Mouse (Mus musculus) thymus, adult 2 months (tissue): Measurements from ENCODE around the gene Atp5b. TPM values are rescaled to one million over a fixed set of nuclear protein-coding genes. Genes with fewer than 3 reads are reported as not detected.
"Not testable (repeated sequence)": the region's sequence is repeated elsewhere in the genome, so short reads cannot be mapped to it uniquely, and the experiment has no call there.

Experiments
- DNase-seq: peaks from one replicate; pipeline ENCODE4 v3.0.0; 2021
- H3K27ac ChIP-seq: fragments of 200-500 bp; 2 replicates; pipeline ENCODE4 v1.5.1; 2012; ENCODE audit warnings: low read length, control low read depth; ENCODE audit not compliant: control insufficient read depth, insufficient read depth
- H3K27me3 ChIP-seq: fragments of 200-500 bp; 2 replicates; pipeline ENCODE4 v1.6.1; 2012; ENCODE audit warnings: mild to moderate bottlenecking, low read length, moderate library complexity, mixed read lengths; ENCODE audit not compliant: control insufficient read depth, insufficient read depth
- H3K36me3 ChIP-seq: fragments of 200-500 bp; 2 replicates; pipeline ENCODE4 v1.6.1; 2012; ENCODE audit warnings: mild to moderate bottlenecking, low read length, moderate library complexity; ENCODE audit not compliant: control insufficient read depth, insufficient read depth
- H3K4me1 ChIP-seq: fragments of 200-500 bp; replicated peaks from 2 replicates; pipeline ENCODE4 v1.6.1; 2012; ENCODE audit warnings: low read length; ENCODE audit not compliant: control insufficient read depth, insufficient read depth
- H3K4me3 ChIP-seq: fragments of 200-500 bp; 2 replicates; pipeline ENCODE4 v1.5.1; 2012; ENCODE audit warnings: mild to moderate bottlenecking, low read length, control low read depth, moderate library complexity; ENCODE audit not compliant: control insufficient read depth, insufficient read depth
- CTCF ChIP-seq: fragments of 200-500 bp; IDR thresholded peaks from 2 replicates; pipeline ENCODE4 v1.5.1; 2012; ENCODE audit warnings: mild to moderate bottlenecking, control low read depth, low read length, moderate library complexity, borderline replicate concordance; ENCODE audit not compliant: control insufficient read depth, poor library complexity, insufficient read depth; ENCODE audit errors: extremely low read depth
- POLR2A ChIP-seq: fragments of 200-500 bp; IDR thresholded peaks from 2 replicates; pipeline ENCODE4 v1.6.1; 2012; ENCODE audit warnings: mild to moderate bottlenecking, low read length, control low read depth, moderate library complexity; ENCODE audit not compliant: control insufficient read depth, poor library complexity, insufficient read depth; ENCODE audit errors: extremely low read depth
- WGBS: fragments of 180-500 bp; shearing (Covaris S2); methylation state at CpG from one replicate; pipeline ENCODE4 v1.1.7; 2018; 5-methylcytosine and 5-hydroxymethylcytosine counted together
- polyA plus RNA-seq: library from polyadenylated mRNA; depleted of rRNA; stranded (reverse); fragments of >200 nt; gene quantifications from 2 replicates; pipeline ENCODE4 v1.2.3, GENCODE M21; 2012

Atp5b gene
- polyA plus RNA-seq, 1 experiment = 4,074 TPM

- H3K36me3 ChIP-seq = peaks cover 48% of the 10 kb centered on the region
- no peak overlapping the region for H3K27ac ChIP-seq
- no peak overlapping the region for H3K4me3 ChIP-seq
- no peak for DNase-seq
- WGBS = 96% methylated on average over 3 of the region's 3 CpGs
- H3K27me3 ChIP-seq = no peaks in the 10 kb centered on the region
- TF ChIP-seq CTCF (no peak), POLR2A (no peak)
- H3K4me1 ChIP-seq = peaks cover 31% of the 10 kb centered on the region
Observed at GRCm38 (mm10) chr10:128042466-128042865, 40.6 kb upstream of the Atp5b start.

DNA sequence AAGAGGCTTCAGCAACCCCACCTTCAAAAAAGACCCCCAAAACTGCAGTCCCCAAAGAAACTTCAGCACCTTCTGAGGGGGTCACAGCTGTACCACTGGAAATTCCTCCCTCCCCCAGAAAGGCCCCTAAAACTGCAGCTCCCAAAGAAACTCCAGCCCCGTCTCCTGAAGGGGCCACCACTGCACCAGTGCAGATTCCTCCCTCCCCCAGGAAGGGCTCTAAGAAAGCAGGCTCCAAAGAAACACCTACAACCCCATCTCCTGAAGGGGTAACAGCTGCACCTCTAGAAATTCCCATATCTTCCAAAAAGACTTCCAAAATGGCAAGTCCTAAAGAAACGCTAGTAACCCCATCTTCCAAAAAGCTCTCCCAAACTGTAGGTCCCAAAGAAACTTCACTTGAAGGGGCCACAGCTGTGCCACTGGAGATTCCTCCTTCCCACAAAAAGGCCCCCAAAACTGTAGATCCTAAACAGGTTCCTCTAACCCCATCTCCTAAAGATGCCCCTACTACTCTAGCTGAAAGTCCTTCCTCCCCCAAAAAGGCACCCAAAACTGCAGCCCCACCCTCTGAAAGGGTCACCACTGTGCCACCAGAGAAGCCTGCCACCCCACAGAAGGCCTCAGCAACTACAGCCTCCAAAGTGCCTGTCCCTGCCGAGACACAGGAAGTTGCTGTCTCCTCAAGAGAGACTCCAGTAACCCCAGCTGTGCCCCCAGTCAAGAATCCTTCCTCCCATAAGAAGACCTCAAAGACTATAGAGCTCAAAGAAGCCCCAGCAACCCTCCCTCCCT lies 39.8 kb upstream of the Atp5b start:
- 61% methylated on average over 3 of the region's 3 CpGs for WGBS
- Histone ChIP-seq H3K27ac (peak overlapping the region; percentile 10; the same call in 1 of the 2 replicates), H3K36me3 (peaks cover 56% of the 10 kb centered on the region)

DNA sequence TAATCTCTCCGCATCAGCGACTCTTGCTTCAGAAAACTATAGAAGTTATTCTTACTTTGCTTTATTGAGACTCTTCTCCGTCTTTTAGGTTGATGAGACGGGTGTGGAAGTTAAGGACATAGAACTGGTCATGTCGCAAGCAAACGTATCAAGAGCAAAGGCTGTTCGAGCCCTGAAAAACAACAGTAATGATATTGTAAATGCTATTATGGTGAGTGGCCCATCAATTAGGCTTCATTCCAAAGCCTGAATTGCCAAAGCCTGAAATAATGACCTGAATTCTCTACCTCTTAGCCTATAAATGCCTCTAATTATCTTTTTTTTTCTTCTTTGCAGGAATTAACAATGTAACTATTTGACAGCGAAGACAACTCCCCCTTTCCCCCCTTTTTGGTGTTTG lies 34.9 kb upstream of the Atp5b start:
- Histone ChIP-seq H3K27ac (no peak overlapping the region), H3K36me3 (peaks cover 54% of the 10 kb centered on the region), H3K4me1 (peaks cover 7% of the 10 kb centered on the region), H3K4me3 (no peak overlapping the region), H3K27me3 (no peaks in the 10 kb centered on the region)
- no peak for DNase-seq
- 98% methylated on average over 8 of the region's 8 CpGs for WGBS
- TF ChIP-seq CTCF (no peak), POLR2A (no peak)

More for the DNA sequence above, 39.8 kb upstream of the Atp5b start:
- DNase-seq = peak; percentile 26
- no peak overlapping the region for H3K4me3 ChIP-seq
- no peaks in the 10 kb centered on the region for H3K27me3 ChIP-seq
- TF ChIP-seq POLR2A (no peak), CTCF (no peak)
- peaks cover 29% of the 10 kb centered on the region for H3K4me1 ChIP-seq

GRCm38 (mm10) chr10:128049741-128050140 lies 33.3 kb upstream of the Atp5b start:
- Histone ChIP-seq H3K4me3 (no peak overlapping the region), H3K27ac (no peak overlapping the region), H3K4me1 (no peaks in the 10 kb centered on the region), H3K36me3 (peaks cover 48% of the 10 kb centered on the region), H3K27me3 (no peaks in the 10 kb centered on the region)
- DNase-seq = no peak
- 97% methylated on average over 2 of the region's 2 CpGs for WGBS
- no peak for TF ChIP-seq CTCF
- no peak for TF ChIP-seq POLR2A

GRCm38 (mm10) chr10:128050355-128050754 lies 32.7 kb upstream of the Atp5b start:
- Histone ChIP-seq H3K4me3 (no peak overlapping the region), H3K36me3 (peaks cover 47% of the 10 kb centered on the region), H3K27ac (no peak overlapping the region), H3K27me3 (no peaks in the 10 kb centered on the region), H3K4me1 (no peaks in the 10 kb centered on the region)
- WGBS = 96% methylated on average over 2 of the region's 2 CpGs
- no peak for DNase-seq
- no peak for TF ChIP-seq POLR2A
- no peak for TF ChIP-seq CTCF

DNA sequence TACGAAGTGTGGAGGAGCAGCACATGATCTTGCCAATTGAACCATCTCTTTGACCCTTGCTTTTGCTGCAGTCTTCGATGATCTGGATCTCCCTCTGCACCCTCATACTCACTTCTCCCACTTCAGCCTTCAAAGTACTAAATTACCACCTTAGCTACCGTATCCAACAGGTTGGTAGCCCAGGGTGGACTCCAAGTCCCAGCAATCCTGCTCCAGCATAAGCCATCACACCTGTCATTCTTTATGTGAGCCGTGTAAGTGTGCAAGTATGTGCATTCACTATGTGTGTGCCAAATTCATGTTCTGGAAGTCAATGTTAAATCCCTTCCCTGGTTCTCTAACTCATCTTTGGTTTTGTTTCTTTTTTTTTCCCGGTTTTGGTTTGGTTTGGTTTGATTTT lies 31.5 kb upstream of the Atp5b start:
- no peak overlapping the region for H3K4me3 ChIP-seq
- no peak for DNase-seq
- H3K27me3 ChIP-seq = no peaks in the 10 kb centered on the region
- H3K27ac ChIP-seq = no peak overlapping the region
- no peaks in the 10 kb centered on the region for H3K4me1 ChIP-seq
- 95% methylated on average over 5 of the region's 5 CpGs for WGBS
- no peak for TF ChIP-seq CTCF
- TF ChIP-seq POLR2A = no peak
- H3K36me3 ChIP-seq = peaks cover 35% of the 10 kb centered on the region

DNA sequence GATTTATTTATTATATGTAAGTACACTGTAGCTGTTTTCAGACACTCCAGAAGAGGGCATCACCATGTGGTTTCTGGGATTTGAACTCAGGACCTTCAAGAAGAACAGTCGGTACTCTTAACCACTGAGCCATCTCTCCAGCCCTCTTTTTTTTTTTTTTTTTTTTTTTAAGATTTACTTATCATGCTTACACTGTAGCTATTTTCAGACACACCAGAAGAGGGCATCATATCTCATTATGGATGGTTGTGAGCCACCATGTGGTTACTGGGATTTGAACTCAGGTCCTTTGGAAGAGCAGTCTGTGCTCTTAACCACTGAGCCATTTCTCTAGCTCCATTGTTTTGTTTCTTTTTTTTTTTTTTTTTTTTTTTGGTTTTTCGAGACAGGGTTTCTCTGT lies 30.9 kb upstream of the Atp5b start:
- H3K27me3 ChIP-seq, H3K4me1 ChIP-seq, H3K27ac ChIP-seq, H3K4me3 ChIP-seq, DNase-seq: not testable (repeated sequence)
- 100% methylated on average over 1 of the region's 2 CpGs for WGBS
- peaks cover 31% of the 10 kb centered on the region for H3K36me3 ChIP-seq
